Mouse (Mus musculus): ENCODE measurements around the gene Cux1. TPM values are rescaled to one million over a fixed set of nuclear protein-coding genes. Genes with fewer than 3 reads are reported as not detected.

The Cux1 gene
- polyA plus RNA-seq, 1 experiment from 2014 or later, result 146 TPM

- Histone ChIP-seq H3K9ac (replicated peaks) (no peak overlapping the region), H3K4me1 (no peaks in the 10 kb centered on the region), H3K4me3 (no peak overlapping the region), H3K27me3 (no peaks in the 10 kb centered on the region), H3K27ac (replicated peaks) (no peak overlapping the region), H3K36me3 (no peaks in the 10 kb centered on the region), H3K9me3 (no peaks in the 10 kb centered on the region), H3K4me2 (replicated peaks) (no peak overlapping the region)
- ATAC-seq (replicated peaks), result no peak
- 65% methylated on average over 1 of the region's 1 CpGs for WGBS
Measured at GRCm38 (mm10) chr5:136530931-136531330, 36.4 kb downstream of the Cux1 start.

- Histone ChIP-seq H3K9ac (replicated peaks) (no peak overlapping the region), H3K4me3 (no peak overlapping the region), H3K4me1 (no peaks in the 10 kb centered on the region), H3K9me3 (no peaks in the 10 kb centered on the region), H3K27ac (replicated peaks) (no peak overlapping the region), H3K27me3 (no peaks in the 10 kb centered on the region), H3K4me2 (replicated peaks) (no peak overlapping the region), H3K36me3 (no peaks in the 10 kb centered on the region)
- ATAC-seq (replicated peaks), result no peak
Measured at GRCm38 (mm10) chr5:136529165-136529564, 38.1 kb downstream of the Cux1 start.

GRCm38 (mm10) chr5:136527871-136528270 is 39.4 kb downstream of the Cux1 start:
- Histone ChIP-seq H3K27me3 (no peaks in the 10 kb centered on the region), H3K36me3 (no peaks in the 10 kb centered on the region), H3K4me1 (peaks cover 2% of the 10 kb centered on the region; the same call in 1 of the 2 replicates), H3K4me3 (no peak overlapping the region), H3K9me3 (no peaks in the 10 kb centered on the region), H3K9ac (replicated peaks) (no peak overlapping the region), H3K4me2 (replicated peaks) (no peak overlapping the region), H3K27ac (replicated peaks) (no peak overlapping the region)
- 69% methylated on average over 1 of the region's 1 CpGs for WGBS
- ATAC-seq (replicated peaks), result no peak

- H3K4me2 ChIP-seq (replicated peaks), result no peak overlapping the region
- WGBS, result 96% methylated on average over 5 of the region's 5 CpGs
- ATAC-seq (replicated peaks), result no peak
- peaks cover 5% of the 10 kb centered on the region; the same call in 1 of the 2 replicates for H3K4me1 ChIP-seq
- H3K4me3 ChIP-seq, result no peak overlapping the region
- no peaks in the 10 kb centered on the region for H3K36me3 ChIP-seq
- H3K27ac ChIP-seq (replicated peaks), result no peak overlapping the region
- no peaks in the 10 kb centered on the region for H3K27me3 ChIP-seq
- H3K9me3 ChIP-seq, result no peaks in the 10 kb centered on the region
- no peak overlapping the region for H3K9ac ChIP-seq (replicated peaks)
Measured at GRCm38 (mm10) chr5:136526545-136526909, 40.8 kb downstream of the Cux1 start.

- no peaks in the 10 kb centered on the region for H3K27me3 ChIP-seq
- H3K4me1 ChIP-seq, result peaks cover 5% of the 10 kb centered on the region; the same call in 1 of the 2 replicates
- H3K9ac ChIP-seq (replicated peaks), result no peak overlapping the region
- no peaks in the 10 kb centered on the region for H3K36me3 ChIP-seq
- no peak overlapping the region for H3K4me2 ChIP-seq (replicated peaks)
- H3K27ac ChIP-seq (replicated peaks), result no peak overlapping the region
- H3K9me3 ChIP-seq, result no peaks in the 10 kb centered on the region
- WGBS, result 85% methylated on average over 9 of the region's 9 CpGs
- no peak overlapping the region for H3K4me3 ChIP-seq
- no peak for ATAC-seq (replicated peaks)
Measured at GRCm38 (mm10) chr5:136525896-136526544, 41.3 kb downstream of the Cux1 start.

- Histone ChIP-seq H3K4me1 (peaks cover 5% of the 10 kb centered on the region; the same call in 1 of the 2 replicates), H3K9ac (replicated peaks) (no peak overlapping the region), H3K36me3 (no peaks in the 10 kb centered on the region), H3K27ac (replicated peaks) (no peak overlapping the region), H3K4me3 (no peak overlapping the region), H3K27me3 (no peaks in the 10 kb centered on the region), H3K9me3 (no peaks in the 10 kb centered on the region), H3K4me2 (replicated peaks) (no peak overlapping the region)
- ATAC-seq (replicated peaks), result no peak
- 27% methylated on average over 3 of the region's 3 CpGs for WGBS
Measured at GRCm38 (mm10) chr5:136522843-136523463, 44.3 kb downstream of the Cux1 start.

GRCm38 (mm10) chr5:136521656-136522055 is 45.6 kb downstream of the Cux1 start:
- Histone ChIP-seq H3K4me3 (no peak overlapping the region), H3K4me2 (replicated peaks) (no peak overlapping the region), H3K9me3 (no peaks in the 10 kb centered on the region), H3K4me1 (peaks cover 12% of the 10 kb centered on the region; the same call in 1 of the 2 replicates), H3K9ac (replicated peaks) (no peak overlapping the region), H3K27me3 (no peaks in the 10 kb centered on the region), H3K27ac (replicated peaks) (no peak overlapping the region), H3K36me3 (no peaks in the 10 kb centered on the region)
- ATAC-seq (replicated peaks), result no peak
- WGBS, result 90% methylated on average over 3 of the region's 3 CpGs

GRCm38 (mm10) chr5:136518648-136519437 is 48.4 kb downstream of the Cux1 start:
- H3K27ac ChIP-seq (replicated peaks), result no peak overlapping the region
- no peak overlapping the region for H3K4me2 ChIP-seq (replicated peaks)
- H3K4me1 ChIP-seq, result peaks cover 16% of the 10 kb centered on the region
- no peaks in the 10 kb centered on the region for H3K36me3 ChIP-seq
- WGBS, result 92% methylated on average over 3 of the region's 3 CpGs
- no peaks in the 10 kb centered on the region for H3K9me3 ChIP-seq
- H3K4me3 ChIP-seq, result no peak overlapping the region
- no peak for ATAC-seq (replicated peaks)
- no peaks in the 10 kb centered on the region for H3K27me3 ChIP-seq
- no peak overlapping the region for H3K9ac ChIP-seq (replicated peaks)

GRCm38 (mm10) chr5:136517510-136517909 is 49.8 kb downstream of the Cux1 start:
- Histone ChIP-seq H3K36me3 (no peaks in the 10 kb centered on the region), H3K27ac (replicated peaks) (no peak overlapping the region), H3K27me3 (no peaks in the 10 kb centered on the region), H3K9ac (replicated peaks) (no peak overlapping the region), H3K4me3 (no peak overlapping the region), H3K9me3 (no peaks in the 10 kb centered on the region), H3K4me2 (replicated peaks) (no peak overlapping the region), H3K4me1 (peaks cover 16% of the 10 kb centered on the region)
- WGBS, result 36% methylated on average over 2 of the region's 2 CpGs
- ATAC-seq (replicated peaks), result no peak

- no peak for ATAC-seq (replicated peaks)
- H3K9ac ChIP-seq (replicated peaks), result no peak overlapping the region
- no peaks in the 10 kb centered on the region for H3K27me3 ChIP-seq
- peaks cover 22% of the 10 kb centered on the region for H3K4me1 ChIP-seq
- WGBS, result 96% methylated on average over 3 of the region's 3 CpGs
- no peaks in the 10 kb centered on the region for H3K9me3 ChIP-seq
- H3K4me2 ChIP-seq (replicated peaks), result no peak overlapping the region
- no peaks in the 10 kb centered on the region for H3K36me3 ChIP-seq
- no peak overlapping the region for H3K4me3 ChIP-seq
- no peak overlapping the region for H3K27ac ChIP-seq (replicated peaks)
Measured at GRCm38 (mm10) chr5:136516593-136516992, 50.7 kb downstream of the Cux1 start.

- Histone ChIP-seq H3K4me3 (no peak overlapping the region), H3K4me1 (peaks cover 34% of the 10 kb centered on the region), H3K36me3 (no peaks in the 10 kb centered on the region), H3K27me3 (no peaks in the 10 kb centered on the region), H3K9ac (replicated peaks) (no peak overlapping the region), H3K27ac (replicated peaks) (peak overlapping the region; percentile 9; the same call in 1 of the 2 replicates), H3K4me2 (replicated peaks) (no peak overlapping the region), H3K9me3 (no peaks in the 10 kb centered on the region)
- ATAC-seq (replicated peaks), result no peak
- 38% methylated on average over 6 of the region's 6 CpGs for WGBS
Measured at GRCm38 (mm10) chr5:136514049-136514677, 53.1 kb downstream of the Cux1 start.

GRCm38 (mm10) chr5:136512103-136512674 is 55.1 kb downstream of the Cux1 start:
- WGBS, result 91% methylated on average over 2 of the region's 2 CpGs
- H3K27me3 ChIP-seq, result no peaks in the 10 kb centered on the region
- ATAC-seq (replicated peaks), result no peak

More at GRCm38 (mm10) chr5:136512103-136512674, 55.1 kb downstream of the Cux1 start:
- Histone ChIP-seq H3K9me3 (no peaks in the 10 kb centered on the region), H3K27ac (replicated peaks) (0 out of 2 replicates have a peak overlapping the region, but pooled peaks have one; percentile 70), H3K4me3 (no peak overlapping the region), H3K4me2 (replicated peaks) (no peak overlapping the region), H3K9ac (replicated peaks) (no peak overlapping the region), H3K36me3 (no peaks in the 10 kb centered on the region), H3K4me1 (peaks cover 28% of the 10 kb centered on the region)
